Mouse (Mus musculus) lung, adult 2 months (tissue): ENCODE data around the gene Zfp384.

Experiments
- CTCF ChIP-seq: fragments of 200-500 bp; IDR thresholded peaks from 2 replicates; pipeline ENCODE4 v1.5.1; 2011; ENCODE audit warnings: mild to moderate bottlenecking, low read length, control low read depth; ENCODE audit not compliant: insufficient read depth
- POLR2A ChIP-seq: fragments of 200-500 bp; IDR thresholded peaks from 2 replicates; pipeline ENCODE4 v1.6.1; 2011; ENCODE audit warnings: low read depth, mild to moderate bottlenecking, control low read depth, low read length, borderline replicate concordance; ENCODE audit errors: extremely low read depth

- TF ChIP-seq POLR2A (no peak), CTCF (no peak)
Measured at GRCm38 (mm10) chr6:125081394-125081793, 72.4 kb downstream of the Zfp384 start.
